Mouse (Mus musculus) lung, postnatal 36 days (tissue): ENCODE measurements at regions not wholly inside any gene's neighbourhood (a gene's known extent, or its start where the extent isn't known, plus 50 kb on each side); places are given as distances from the start of the nearest gene placed in this dataset.

Experiments
- DNase-seq: peaks from one replicate; pipeline ENCODE4 v3.0.0; 2022; ENCODE audit warnings: mixed read lengths

DNA sequence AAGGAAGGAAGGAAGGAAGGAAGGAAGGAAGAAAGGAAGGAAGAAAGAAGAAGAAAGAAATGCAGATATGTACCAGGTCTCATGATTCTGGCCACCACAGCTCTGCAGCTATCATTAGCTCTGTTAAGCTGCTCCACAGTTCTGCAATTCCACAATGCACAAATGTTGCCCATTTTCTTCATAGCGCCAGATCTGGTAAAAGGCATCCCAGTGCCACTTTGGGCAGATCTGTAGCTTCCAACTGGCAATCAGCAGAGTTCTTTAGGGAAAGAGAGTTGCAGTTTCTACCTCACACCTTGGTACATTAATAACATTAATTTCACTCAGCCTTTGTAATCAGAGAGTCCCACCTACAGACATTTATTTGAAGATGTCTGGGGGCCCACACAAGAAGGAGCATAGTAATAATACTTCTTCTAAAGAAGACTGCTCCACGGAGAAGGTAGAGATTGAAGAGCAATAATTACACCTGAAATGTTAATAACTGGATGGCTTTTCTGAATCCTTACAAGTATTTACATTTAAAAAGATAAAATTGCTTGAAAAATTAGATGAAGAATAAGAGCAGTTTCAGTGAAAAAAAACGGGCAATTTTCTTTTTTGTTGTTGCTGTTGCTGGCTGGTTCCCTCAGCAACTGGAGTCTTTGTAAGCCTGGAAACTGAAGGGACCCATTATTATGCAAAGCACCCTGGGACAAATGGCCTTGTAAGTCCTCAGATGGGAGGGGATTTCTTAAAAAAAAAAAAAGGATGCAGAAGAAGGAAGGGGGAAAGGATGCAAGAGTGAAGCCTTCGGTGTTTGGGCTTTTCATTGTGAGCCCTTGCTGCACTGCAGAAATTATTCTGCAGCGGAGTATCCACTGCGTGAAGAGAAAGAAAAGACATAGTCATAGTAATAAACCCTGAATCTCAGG is 418.1 kb upstream of the Nr5a2 start:
- no peak for DNase-seq

DNA sequence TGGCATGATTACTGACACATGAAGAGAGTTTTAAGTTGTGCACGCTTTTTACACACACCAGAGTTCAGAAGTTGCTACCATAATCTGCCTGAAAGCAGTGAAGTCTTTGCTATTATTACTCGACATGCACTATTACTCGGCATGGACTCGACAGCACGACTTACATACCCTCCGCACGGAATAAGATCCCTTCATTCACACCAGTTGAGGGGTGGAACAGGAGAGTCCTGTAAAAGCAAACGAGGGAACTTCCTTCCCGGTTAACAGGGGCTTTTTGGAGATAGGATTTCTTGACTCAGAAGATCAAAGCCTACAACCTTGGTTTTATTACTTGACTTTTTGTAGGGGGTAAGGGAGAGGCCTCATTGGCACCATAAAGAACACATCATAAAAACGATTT is 416.4 kb upstream of the Nr5a2 start:
- DNase-seq: no peak

GRCm38 (mm10) chr1:137374641-137375040 is 414.4 kb upstream of the Nr5a2 start:
- DNase-seq: no peak

GRCm38 (mm10) chr1:137373509-137374420 is 413.5 kb upstream of the Nr5a2 start:
- DNase-seq: no peak

DNA sequence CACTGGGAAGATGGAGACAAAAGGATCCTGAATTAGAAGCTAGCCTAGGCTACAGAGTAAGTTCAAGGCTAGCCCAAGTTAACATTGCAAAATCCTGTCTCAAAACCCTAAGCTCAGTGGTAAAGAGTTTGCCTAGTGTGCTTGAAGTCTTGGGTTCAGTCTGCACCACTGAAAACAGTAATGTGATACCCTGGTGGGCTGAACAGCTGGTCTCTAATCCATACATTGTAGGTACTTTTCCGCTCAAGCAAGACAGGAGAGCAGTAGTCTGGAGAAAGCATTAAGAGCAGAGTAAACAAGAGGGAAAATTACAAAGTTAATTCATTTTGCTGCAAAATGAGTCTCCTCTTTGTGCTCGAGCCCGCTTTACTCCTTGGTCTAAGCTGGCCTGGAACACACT is 412.0 kb upstream of the Nr5a2 start:
- no peak for DNase-seq

- DNase-seq: no peak
These were observed 404.1 kb upstream of the Nr5a2 start for GRCm38 (mm10) chr1:137364396-137364795.

DNA sequence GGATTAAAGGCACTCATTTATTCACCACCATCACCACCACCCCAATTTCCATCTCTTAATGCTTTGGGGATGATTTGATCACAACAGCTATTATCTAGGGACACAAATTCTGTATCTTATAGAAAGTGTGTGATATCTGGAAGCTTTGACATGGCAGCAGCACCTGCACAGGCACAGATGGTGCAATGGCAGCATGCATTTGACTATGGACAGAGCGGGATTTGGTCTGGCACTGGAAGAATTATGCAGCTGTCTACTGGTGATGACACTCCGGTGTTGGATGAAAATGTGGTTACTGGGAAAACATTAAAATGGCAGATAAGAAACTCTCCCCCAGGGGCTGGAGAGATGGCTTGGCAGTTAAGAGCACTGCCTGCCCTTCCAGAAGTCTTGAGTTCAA is 403.7 kb upstream of the Nr5a2 start:
- DNase-seq: no peak

GRCm38 (mm10) chr1:137363561-137363960 is 403.3 kb upstream of the Nr5a2 start:
- no peak for DNase-seq

- no peak for DNase-seq
These were observed 400.7 kb upstream of the Nr5a2 start for GRCm38 (mm10) chr1:137360688-137361570.

GRCm38 (mm10) chr1:137355941-137356512 is 395.8 kb upstream of the Nr5a2 start:
- DNase-seq: no peak

GRCm38 (mm10) chr1:137352390-137353027 is 392.3 kb upstream of the Nr5a2 start:
- DNase-seq: no peak

DNA sequence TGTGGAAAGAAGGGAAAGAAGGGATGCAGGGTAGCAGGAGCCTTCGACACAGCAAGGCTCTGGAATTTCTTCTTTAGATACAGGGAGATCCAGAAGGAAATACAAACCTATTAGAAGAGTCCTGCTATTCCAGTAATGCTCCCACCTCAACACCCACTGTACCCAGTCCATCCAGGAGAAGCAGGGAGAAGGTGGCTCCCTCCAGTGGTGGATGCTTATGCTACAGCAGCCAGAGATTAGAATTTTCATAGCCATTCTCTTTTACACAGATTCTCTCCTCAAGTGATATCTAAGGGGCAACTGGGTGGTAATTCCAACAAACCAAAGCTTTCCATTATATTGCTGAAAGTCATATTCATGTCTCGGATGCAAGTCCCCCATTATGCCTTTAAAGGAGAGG is 373.9 kb upstream of the Nr5a2 start:
- no peak for DNase-seq

GRCm38 (mm10) chr1:137332108-137332769 is 372.0 kb upstream of the Nr5a2 start:
- DNase-seq: peak; percentile 24

DNA sequence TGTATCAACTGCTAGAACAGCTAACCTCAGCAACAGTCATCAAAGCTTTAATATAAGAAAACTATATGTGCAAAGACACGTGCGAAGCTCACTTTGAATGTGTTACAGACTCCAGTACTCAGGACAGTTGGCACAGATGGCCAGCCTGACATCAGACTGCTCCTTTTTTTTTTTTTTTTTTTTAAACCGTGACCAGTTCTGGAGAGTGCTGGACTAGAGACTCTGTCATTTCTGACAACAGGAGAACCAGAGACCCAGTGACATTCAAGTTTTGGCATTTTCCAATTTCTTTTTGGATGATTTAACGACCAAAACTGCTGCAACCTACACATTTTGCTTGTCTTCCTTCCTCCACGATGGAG is 371.5 kb upstream of the Nr5a2 start:
- DNase-seq: no peak

- peak; percentile 76 for DNase-seq
These were observed 370.4 kb upstream of the Nr5a2 start for GRCm38 (mm10) chr1:137330634-137331033.

DNA sequence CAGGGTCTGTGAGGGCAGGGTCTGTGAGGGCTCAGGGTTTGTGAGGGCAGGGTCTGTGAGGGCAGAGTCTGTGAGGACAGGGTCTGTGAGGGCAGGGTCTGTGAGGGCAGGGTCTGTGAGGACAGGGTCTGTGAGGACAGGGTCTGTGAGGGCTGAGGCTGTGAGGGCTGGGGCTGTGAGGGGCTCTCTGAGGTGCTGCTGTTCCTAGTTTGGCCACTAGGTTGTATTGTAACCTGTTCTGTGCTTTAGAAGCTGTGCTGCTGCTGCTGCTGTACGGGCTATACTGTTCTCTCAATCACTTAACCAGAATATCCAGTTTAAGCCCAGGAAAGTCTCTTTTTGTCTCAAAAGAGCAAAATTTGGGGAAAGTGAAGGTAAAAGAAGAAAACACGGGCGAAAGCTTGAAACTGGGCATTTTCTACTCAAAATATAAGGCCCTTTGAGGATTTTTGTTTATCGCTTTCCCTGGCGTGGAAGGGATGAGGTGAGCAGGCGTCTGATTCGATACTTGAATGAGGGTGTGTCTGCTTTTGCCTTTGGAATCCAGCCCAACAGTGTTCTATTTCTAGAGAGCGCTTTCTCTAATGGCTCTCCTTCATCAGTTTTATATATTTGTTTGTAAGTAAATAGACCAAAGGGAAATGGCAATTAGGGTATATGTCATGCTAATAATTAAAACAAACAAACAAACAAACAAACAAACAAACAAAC is 363.8 kb upstream of the Nr5a2 start:
- DNase-seq: peak; percentile 50

DNA sequence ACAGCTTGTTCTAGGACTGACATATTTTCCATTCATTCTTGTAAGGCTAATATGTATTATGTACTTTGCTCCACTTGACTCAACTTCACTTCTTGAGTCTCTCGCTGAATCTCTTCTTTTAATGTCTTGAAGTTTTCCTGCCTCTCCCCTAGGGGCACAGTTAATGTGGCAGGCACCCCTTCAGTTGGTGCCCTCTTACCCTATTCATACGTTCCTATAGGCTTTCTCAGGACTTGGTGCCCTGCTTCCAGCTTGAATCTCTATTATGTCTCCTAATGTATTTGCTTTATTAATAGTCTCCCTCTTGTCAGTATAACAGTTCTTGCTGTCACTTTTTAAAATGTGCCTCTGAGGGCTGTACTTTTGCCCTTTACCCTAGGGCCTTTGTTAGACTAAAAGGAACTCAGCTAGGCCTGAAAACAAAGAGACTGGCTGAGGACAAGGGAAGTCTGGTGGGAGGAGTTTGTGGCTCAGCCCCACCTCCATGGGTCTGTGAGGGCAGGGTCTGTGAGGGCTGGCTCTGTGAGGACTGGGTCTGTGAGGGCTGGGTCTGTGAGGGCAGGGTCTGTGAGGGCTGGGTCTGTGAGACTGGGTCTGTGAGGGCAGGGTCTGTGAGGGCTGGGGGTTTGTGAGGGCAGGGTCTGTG is 362.9 kb upstream of the Nr5a2 start:
- no peak for DNase-seq

GRCm38 (mm10) chr1:137302757-137303422 is 342.6 kb upstream of the Nr5a2 start:
- DNase-seq: no peak

GRCm38 (mm10) chr1:137297780-137298569 is 337.7 kb upstream of the Nr5a2 start:
- no peak for DNase-seq
